Mouse (Mus musculus) cortical plate, adult 2 months (tissue): Measurements from ENCODE around the gene Gnb4.

Source experiments
- CTCF ChIP-seq: fragments of 200-500 bp; IDR thresholded peaks from 2 replicates; pipeline ENCODE4 v1.5.1; 2011; ENCODE audit warnings: mild to moderate bottlenecking, control low read depth, low read length; ENCODE audit not compliant: insufficient read depth; ENCODE audit errors: extremely low read depth
- POLR2A ChIP-seq: fragments of 200-500 bp; IDR thresholded peaks from 2 replicates; pipeline ENCODE4 v1.6.1; 2011; ENCODE audit warnings: mild to moderate bottlenecking, low read length, control low read depth; ENCODE audit not compliant: insufficient read depth; ENCODE audit errors: extremely low read depth

GRCm38 (mm10) chr3:32658401-32658800 is 42.0 kb upstream of the Gnb4 start:
- TF ChIP-seq CTCF (no peak), POLR2A (no peak)
